Mouse (Mus musculus) megakaryocyte, embryonic 14.5 days (primary cell): ENCODE measurements around the gene Cep63. TPM values are rescaled to one million over a fixed set of nuclear protein-coding genes. Genes with fewer than 3 reads are reported as not detected.

Experiments
- H3K27me3 ChIP-seq: replicated peaks from 2 replicates; pipeline ENCODE3; 2012; ENCODE audit warnings: inconsistent platforms
- H3K36me3 ChIP-seq: replicated peaks from 2 replicates; pipeline ENCODE3; 2012; ENCODE audit warnings: low read length, inconsistent platforms, mixed read lengths
- H3K4me1 ChIP-seq: 2 replicates; pipeline ENCODE4 v1.6.1; 2012; ENCODE audit warnings: inconsistent platforms
- H3K4me3 ChIP-seq: replicated peaks from 2 replicates; pipeline ENCODE3; 2012; ENCODE audit warnings: moderate library complexity, mild to moderate bottlenecking, inconsistent platforms
- H3K9me3 ChIP-seq: 2 replicates; pipeline ENCODE4 v1.6.1; 2012; ENCODE audit warnings: inconsistent platforms
- FLI1 ChIP-seq: IDR thresholded peaks from 2 replicates; pipeline ENCODE4 v1.6.1; 2012; ENCODE audit warnings: low read length, inconsistent platforms, mixed read lengths
- GATA1 ChIP-seq: IDR thresholded peaks from 3 replicates; pipeline ENCODE4 v1.6.1; 2012; ENCODE audit warnings: mixed read lengths, low read length, inconsistent platforms, borderline replicate concordance
- polyA plus RNA-seq: library from polyadenylated mRNA; stranded (reverse); fragments of >175 nt; gene quantifications from 2 replicates; pipeline ENCODE4 v1.2.3, GENCODE M21; 2012; ENCODE audit warnings: low replicate concordance; ENCODE audit not compliant: insufficient read depth

Gene Cep63
- polyA plus RNA-seq, 1 experiment, result 16.3 TPM

GRCm38 (mm10) chr9:102621385-102621784 is 4.9 kb downstream of the Cep63 start:
- H3K36me3 ChIP-seq, result peaks cover 22% of the 10 kb centered on the region
- H3K27me3 ChIP-seq, result no peaks in the 10 kb centered on the region
- TF ChIP-seq GATA1 (no peak), FLI1 (no peak)
- no peaks in the 10 kb centered on the region for H3K9me3 ChIP-seq
- peaks cover 47% of the 10 kb centered on the region for H3K4me1 ChIP-seq
- no peak overlapping the region for H3K4me3 ChIP-seq

- Histone ChIP-seq H3K36me3 (peaks cover 62% of the 10 kb centered on the region), H3K27me3 (no peaks in the 10 kb centered on the region), H3K4me1 (peaks cover 19% of the 10 kb centered on the region), H3K9me3 (no peaks in the 10 kb centered on the region), H3K4me3 (no peak overlapping the region)
- TF ChIP-seq GATA1 (no peak), FLI1 (no peak)
Observed at GRCm38 (mm10) chr9:102616267-102616666, 10.1 kb downstream of the Cep63 start.

GRCm38 (mm10) chr9:102615071-102615470 is 11.3 kb downstream of the Cep63 start:
- TF ChIP-seq GATA1 (no peak), FLI1 (no peak)
- H3K36me3 ChIP-seq, result peaks cover 69% of the 10 kb centered on the region
- no peaks in the 10 kb centered on the region for H3K27me3 ChIP-seq
- no peak overlapping the region for H3K4me3 ChIP-seq
- H3K4me1 ChIP-seq, result peaks cover 18% of the 10 kb centered on the region
- H3K9me3 ChIP-seq, result no peaks in the 10 kb centered on the region

- TF ChIP-seq FLI1 (no peak), GATA1 (no peak)
- no peak overlapping the region for H3K4me3 ChIP-seq
Observed at GRCm38 (mm10) chr9:102609221-102609620, 17.1 kb downstream of the Cep63 start.

GRCm38 (mm10) chr9:102607471-102607870 is 18.9 kb downstream of the Cep63 start:
- no peak overlapping the region for H3K4me3 ChIP-seq
- TF ChIP-seq GATA1 (no peak), FLI1 (no peak)
- H3K9me3 ChIP-seq, result no peaks in the 10 kb centered on the region
- H3K36me3 ChIP-seq, result peaks cover 50% of the 10 kb centered on the region
- no peaks in the 10 kb centered on the region for H3K4me1 ChIP-seq
- H3K27me3 ChIP-seq, result no peaks in the 10 kb centered on the region

More at GRCm38 (mm10) chr9:102609221-102609620, 17.1 kb downstream of the Cep63 start:
- Histone ChIP-seq H3K4me1 (no peaks in the 10 kb centered on the region), H3K36me3 (peaks cover 55% of the 10 kb centered on the region), H3K9me3 (no peaks in the 10 kb centered on the region), H3K27me3 (no peaks in the 10 kb centered on the region)

- no peak overlapping the region for H3K4me3 ChIP-seq
- H3K4me1 ChIP-seq, result no peaks in the 10 kb centered on the region
- no peaks in the 10 kb centered on the region for H3K9me3 ChIP-seq
- no peak for TF ChIP-seq GATA1
- no peak for TF ChIP-seq FLI1
- H3K36me3 ChIP-seq, result peaks cover 56% of the 10 kb centered on the region
- no peaks in the 10 kb centered on the region for H3K27me3 ChIP-seq
Observed at GRCm38 (mm10) chr9:102605162-102605561, 21.2 kb downstream of the Cep63 start.

GRCm38 (mm10) chr9:102601666-102602065 is 24.7 kb downstream of the Cep63 start:
- no peaks in the 10 kb centered on the region for H3K27me3 ChIP-seq
- no peak for TF ChIP-seq FLI1
- no peak for TF ChIP-seq GATA1
- no peaks in the 10 kb centered on the region for H3K9me3 ChIP-seq
- peaks cover 61% of the 10 kb centered on the region for H3K36me3 ChIP-seq
- H3K4me1 ChIP-seq, result no peaks in the 10 kb centered on the region
- no peak overlapping the region for H3K4me3 ChIP-seq

- Histone ChIP-seq H3K36me3 (peaks cover 60% of the 10 kb centered on the region), H3K4me1 (no peaks in the 10 kb centered on the region)
- TF ChIP-seq FLI1 (no peak), GATA1 (no peak)
Observed at GRCm38 (mm10) chr9:102601187-102601586, 25.1 kb downstream of the Cep63 start.

GRCm38 (mm10) chr9:102595662-102596436 is 30.5 kb downstream of the Cep63 start:
- H3K36me3 ChIP-seq, result peaks cover 69% of the 10 kb centered on the region

More at GRCm38 (mm10) chr9:102601187-102601586, 25.1 kb downstream of the Cep63 start:
- H3K27me3 ChIP-seq, result no peaks in the 10 kb centered on the region
- no peaks in the 10 kb centered on the region for H3K9me3 ChIP-seq
- H3K4me3 ChIP-seq, result no peak overlapping the region

GRCm38 (mm10) chr9:102594667-102595393 is 31.5 kb downstream of the Cep63 start:
- TF ChIP-seq GATA1 (no peak), FLI1 (no peak)
- Histone ChIP-seq H3K9me3 (no peaks in the 10 kb centered on the region), H3K27me3 (no peaks in the 10 kb centered on the region), H3K36me3 (peaks cover 68% of the 10 kb centered on the region), H3K4me1 (no peaks in the 10 kb centered on the region), H3K4me3 (no peak overlapping the region)

More at GRCm38 (mm10) chr9:102595662-102596436, 30.5 kb downstream of the Cep63 start:
- Histone ChIP-seq H3K4me1 (no peaks in the 10 kb centered on the region), H3K9me3 (no peaks in the 10 kb centered on the region), H3K27me3 (no peaks in the 10 kb centered on the region), H3K4me3 (no peak overlapping the region)
- TF ChIP-seq GATA1 (no peak), FLI1 (no peak)
